Mouse (Mus musculus) urinary bladder, postnatal 10 days (tissue): ENCODE measurements at regions not wholly inside any gene's neighbourhood (a gene's known extent, or its start where the extent isn't known, plus 50 kb on each side); places are given as distances from the start of the nearest gene placed in this dataset.
A peak's percentile ranks its signal among the peaks of the same experiment; 100 is the strongest.

Experiments used
- DNase-seq: peaks from one replicate; pipeline ENCODE4 v3.0.0; 2022; ENCODE audit warnings: low spot score

GRCm38 (mm10) chr3:52641226-52642181 lies 373.4 kb downstream of the Foxo1 start:
- DNase-seq: no peak

GRCm38 (mm10) chr3:52640250-52641147 lies 372.4 kb downstream of the Foxo1 start:
- no peak for DNase-seq

DNA sequence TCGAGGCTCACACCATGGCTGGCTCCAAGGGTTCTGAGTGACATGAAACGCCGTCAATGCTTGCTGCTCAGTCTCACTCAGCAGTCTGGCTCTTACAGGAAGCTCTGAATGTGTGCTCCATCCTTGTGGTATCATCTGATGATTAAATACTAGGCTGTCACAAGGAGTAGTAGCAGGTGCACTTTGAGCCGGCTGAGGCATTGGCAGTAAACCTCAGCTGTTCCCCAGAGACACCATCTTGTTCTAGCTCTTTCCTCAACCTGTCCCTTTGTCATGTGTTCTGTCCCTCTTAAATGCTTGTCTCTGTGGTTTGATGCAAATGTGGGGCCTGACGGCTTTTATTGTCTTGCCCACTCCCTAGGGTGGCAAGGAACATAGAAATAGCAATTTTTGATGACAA lies 370.7 kb downstream of the Foxo1 start:
- DNase-seq: no peak

DNA sequence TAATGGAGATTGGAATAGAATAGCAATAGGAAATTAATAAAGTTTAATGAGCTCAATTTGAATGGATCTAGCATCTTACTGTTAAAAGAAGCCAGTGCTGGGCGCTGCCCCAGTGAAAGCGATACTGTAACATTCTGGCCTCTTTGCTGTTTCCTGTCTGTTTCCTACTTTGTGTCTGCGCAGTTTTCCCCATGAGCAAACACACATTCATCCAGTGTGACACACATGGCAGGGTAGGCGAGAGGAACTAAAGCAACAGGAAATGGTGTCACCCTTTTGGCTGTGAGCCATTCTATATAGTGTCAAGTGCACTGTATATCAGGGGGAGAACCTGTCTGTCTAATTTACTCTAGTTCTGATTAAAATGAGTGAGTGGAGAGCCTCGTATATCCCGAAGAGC lies 366.2 kb downstream of the Foxo1 start:
- DNase-seq: no peak

DNA sequence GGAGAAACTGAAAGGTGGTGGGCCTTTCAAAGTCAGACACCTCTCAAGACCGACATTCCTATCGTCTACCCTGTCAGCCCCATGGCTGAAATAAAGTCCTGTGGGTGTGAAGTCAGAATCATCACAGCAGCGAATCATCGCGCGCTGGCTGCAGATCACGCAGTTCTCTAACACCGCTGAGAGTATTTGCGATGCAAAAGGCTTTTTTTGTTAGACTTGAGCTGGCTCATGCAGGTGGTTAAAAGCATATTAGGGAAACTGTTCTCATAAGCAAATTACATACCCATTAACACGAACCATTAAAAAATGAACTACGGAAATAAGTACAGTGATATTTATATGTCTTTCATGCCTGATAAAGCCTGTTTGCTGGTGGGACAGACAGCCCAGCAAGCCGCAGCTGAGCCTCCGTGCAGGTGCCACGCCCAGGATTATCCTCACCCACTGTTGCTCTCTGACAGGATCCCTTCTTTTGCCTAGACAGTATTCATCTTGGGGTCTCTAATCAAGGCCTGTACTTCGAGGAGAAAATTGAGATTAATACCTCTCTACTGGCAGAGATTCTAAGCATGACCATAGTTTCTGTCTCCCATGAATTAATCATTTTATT lies 365.5 kb downstream of the Foxo1 start:
- DNase-seq: no peak

- DNase-seq: no peak
Observed at GRCm38 (mm10) chr3:52632635-52633034, 364.5 kb downstream of the Foxo1 start.

GRCm38 (mm10) chr3:52630209-52630608 lies 362.1 kb downstream of the Foxo1 start:
- no peak for DNase-seq

DNA sequence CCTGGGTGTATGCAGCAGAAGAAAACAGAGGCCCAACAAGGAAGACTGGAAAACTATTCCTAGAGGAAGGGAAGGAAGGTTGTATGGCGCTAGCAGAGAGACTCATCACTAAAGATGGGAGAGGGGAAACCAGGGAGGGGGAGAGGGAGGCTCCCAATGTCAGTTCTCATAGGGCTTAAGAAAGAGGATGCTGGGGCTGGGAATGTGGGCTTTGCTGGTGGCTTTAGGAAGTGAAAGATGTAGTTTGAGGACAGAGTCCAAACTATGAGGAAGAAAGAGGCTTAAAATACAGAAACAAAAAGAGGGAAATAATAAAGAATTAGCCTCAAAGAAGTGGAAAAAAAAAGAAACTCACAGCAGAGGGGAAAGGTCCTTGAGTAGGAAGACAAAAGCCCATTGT lies 357.0 kb downstream of the Foxo1 start:
- no peak for DNase-seq

DNA sequence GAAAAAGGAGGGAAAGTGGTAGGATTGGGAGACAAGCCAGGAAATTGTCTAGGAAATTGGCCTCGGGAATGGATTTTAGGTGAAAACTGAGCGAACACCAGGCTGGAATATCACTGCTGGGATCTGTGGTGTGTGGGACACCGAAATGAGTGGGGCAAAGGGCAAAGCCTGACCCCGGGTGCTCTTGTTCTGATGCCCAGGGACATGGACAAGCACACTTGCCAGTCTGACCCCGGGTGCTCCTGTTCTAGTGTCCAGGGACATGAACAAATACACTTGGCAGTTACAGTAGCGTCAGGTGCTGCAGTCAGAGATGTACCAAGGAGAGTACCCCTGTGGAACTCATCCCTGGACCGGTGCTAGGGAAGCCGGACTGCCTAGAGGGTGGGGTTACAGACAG lies 354.4 kb downstream of the Foxo1 start:
- no peak for DNase-seq

DNA sequence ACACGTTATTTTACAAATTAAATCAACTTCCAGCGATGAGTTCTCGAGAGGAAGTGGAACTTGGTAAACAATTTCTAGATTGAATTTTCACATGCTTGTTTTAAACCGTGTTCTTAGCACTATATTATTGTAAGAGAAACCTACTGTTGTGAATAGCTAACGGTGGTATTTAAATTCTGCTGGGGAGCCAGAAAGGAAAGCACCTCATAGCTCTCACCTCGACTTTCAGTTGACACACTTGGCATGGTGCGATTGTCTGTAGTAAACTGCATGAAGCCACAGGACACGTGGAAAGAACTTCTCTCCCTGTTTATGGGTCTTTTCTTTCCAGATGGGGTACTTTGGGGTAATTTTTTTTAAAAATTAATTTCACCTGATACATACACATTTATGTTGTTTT lies 353.8 kb downstream of the Foxo1 start:
- DNase-seq: no peak

- DNase-seq: no peak
Observed at GRCm38 (mm10) chr3:52618925-52619224, 350.7 kb downstream of the Foxo1 start.

- DNase-seq: no peak
Observed at GRCm38 (mm10) chr3:52618212-52618924, 350.2 kb downstream of the Foxo1 start.

DNA sequence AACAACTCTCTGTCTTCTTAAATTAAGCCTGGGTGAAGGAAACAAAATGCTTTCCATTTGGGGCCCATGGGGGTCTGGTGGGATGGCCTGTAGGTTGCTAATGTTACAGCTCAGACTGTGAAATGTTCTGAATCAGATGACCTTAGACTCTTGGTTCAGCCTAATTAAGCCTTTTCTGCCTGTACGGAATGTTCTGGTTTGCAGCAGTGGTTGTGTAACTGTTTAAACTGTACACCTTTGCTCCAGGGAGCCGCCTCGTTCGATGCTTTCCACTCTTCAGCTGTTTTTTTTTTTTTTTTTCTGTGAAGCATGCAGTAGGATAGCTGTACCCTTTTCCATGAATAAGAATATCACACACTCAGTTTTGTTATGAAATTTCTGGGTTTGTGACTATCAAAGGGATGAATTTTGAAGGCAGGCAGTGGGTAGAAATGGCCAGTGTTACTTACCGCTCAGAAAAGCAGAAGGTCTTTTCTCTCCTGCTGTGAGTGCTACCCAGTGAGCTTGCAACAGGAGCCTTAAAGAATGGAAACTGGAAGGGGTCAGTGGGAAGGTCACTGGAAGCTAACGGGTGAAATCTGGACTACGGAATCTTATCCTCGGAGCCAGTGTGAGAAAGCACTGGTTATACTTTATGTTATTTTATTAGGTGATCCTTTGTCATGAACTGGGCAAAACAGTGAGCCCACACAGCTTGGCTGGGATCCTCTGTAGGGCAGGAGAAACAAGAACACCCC lies 349.4 kb downstream of the Foxo1 start:
- DNase-seq: no peak

GRCm38 (mm10) chr3:52611881-52612280 lies 343.7 kb downstream of the Foxo1 start:
- DNase-seq: no peak

DNA sequence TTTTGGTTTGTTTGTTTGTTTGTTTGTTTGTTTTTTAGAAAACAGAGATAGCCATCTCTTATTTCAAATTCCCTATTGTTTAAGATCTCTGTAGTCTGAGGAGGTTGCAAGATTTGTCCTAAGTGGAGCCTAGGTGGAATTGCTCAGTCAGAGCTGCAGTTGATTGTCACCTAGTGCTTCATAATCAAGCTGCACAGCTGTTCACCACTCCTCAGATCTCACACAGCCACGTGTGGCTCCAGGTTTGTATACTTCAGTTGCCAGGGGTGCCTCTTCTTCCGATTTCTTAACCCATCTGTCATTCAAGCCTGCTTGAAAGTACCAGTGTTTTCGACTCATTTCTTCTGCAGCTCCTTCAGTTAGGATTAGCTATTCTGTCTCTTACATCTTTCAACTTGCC lies 342.3 kb downstream of the Foxo1 start:
- DNase-seq: no peak

DNA sequence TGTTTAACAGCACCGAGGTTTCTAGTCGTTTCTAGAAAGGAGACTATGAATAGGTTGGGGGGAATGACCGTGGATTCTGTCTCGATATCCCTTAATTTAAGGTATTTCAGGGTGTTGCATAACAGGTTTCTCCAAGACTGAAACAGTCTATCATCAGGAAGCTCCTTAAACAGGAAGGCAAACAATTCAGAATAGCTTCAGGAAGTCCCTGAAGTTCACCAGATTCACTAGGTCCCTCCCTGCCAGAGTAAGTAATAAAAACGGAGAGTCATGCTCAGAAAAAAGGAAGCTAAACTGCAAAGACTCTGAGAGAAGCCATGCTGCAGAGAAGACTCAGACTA lies 339.9 kb downstream of the Foxo1 start:
- no peak for DNase-seq

DNA sequence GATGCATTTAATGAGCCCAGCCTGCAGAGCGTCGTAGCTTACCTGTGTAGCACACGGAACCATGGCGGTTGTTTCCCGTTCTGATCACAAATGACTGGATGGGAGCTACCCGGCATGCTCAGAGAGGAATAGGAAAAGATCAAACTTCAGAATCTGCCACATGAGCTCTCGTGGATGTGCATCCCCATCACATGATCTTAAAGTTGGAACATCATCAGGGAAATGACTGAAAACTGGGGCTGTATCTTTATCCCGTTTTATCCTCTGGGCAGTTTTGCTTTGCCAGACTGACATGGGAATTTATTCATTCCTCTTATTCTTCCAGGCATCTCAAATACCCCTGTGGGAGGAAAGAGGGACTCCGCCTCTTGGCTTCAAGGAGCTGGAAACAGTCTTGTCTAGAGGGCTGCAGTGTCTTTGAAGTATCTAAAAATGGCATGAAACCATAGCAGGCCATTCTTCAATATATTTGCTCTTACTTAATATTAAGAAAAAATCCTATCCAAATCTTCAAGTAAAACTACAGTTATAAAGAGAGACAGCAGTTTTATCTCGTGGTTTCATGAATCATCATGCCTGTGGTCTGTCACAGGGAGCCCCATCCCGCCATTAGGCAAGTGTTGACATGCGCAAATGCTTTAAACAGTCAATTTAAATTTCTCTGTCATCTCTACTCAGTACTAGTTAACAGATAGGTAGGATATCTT lies 339.4 kb downstream of the Foxo1 start:
- no peak for DNase-seq

DNA sequence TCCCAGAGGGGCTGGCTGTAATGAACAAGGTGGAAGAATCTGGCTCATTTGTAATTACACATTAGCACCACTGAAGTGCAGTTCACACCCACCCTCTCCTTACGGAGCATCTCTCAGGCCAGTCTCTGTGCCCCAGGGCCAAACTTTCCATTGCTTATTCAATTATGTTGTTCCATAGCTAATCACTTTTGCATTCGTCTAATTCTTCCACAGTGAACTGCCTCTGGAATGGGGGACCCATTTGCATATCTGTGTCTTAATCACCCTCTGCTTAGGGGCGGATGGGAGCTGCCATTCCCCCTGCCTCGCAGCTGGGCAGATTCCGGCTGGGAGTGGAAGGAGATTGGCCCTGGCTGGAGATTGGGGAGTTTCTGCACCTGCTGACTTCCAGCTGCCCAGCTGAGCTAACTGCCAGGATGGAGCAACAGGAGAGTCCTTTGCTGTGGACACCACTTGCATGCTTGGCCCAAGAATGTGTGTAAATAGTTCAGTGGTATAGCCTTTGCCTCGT lies 337.2 kb downstream of the Foxo1 start:
- DNase-seq: no peak

DNA sequence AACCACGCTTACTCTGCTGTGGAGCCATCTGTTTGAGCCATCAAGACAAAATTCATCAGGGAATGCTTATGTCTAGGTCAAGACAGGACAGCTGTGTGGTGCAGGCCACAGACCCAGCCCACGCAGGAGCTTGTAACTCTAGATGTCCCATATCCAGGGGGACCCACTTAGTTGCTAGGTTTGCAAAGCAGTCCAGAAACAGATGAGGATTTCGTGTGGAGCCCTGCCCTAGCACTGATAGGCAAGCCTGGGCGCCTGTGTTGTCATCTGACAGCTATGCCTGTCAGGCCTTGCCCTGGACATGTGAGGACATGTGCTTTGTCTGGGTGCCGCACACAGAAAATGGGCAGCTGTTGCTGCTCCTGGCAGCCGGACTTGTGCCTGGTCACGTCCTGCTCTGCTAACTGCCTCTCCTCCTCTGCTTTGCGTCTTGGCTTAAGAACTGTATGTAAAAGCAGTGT lies 335.1 kb downstream of the Foxo1 start:
- DNase-seq: peak; percentile 22

GRCm38 (mm10) chr3:52601011-52601745 lies 333.0 kb downstream of the Foxo1 start:
- DNase-seq: no peak
